Mouse (Mus musculus) liver, embryonic 14.5 days (tissue): ENCODE data around the gene Tada2a. TPM values are rescaled to one million over a fixed set of nuclear protein-coding genes. Genes with fewer than 3 reads are reported as not detected.
A peak's percentile ranks its signal among the peaks of the same experiment; 100 is the strongest.

Source experiments
- ATAC-seq: fragments of 200-750 bp; cut with Nextera tagmentation; 2 replicates; pipeline ENCODE4 v1.8.0; 2017; ENCODE audit warnings: moderate number of reproducible peaks, mild to moderate bottlenecking, moderate library complexity; ENCODE audit not compliant: insufficient read depth
- DNase-seq, 3 experiments: peaks; one replicate each; pipeline ENCODE4 v3.0.0-alpha.2; 2012 to 2013; ENCODE audit warnings: low read depth in 3 of 3, low spot score in 3 of 3
- H3K27ac ChIP-seq: fragments of 300-500 bp; sonication (generic); 2 replicates; pipeline ENCODE4 v1.5.1; 2014; ENCODE audit warnings: moderate library complexity, mild to moderate bottlenecking, control low read depth, inconsistent platforms
- H3K27me3 ChIP-seq: fragments of 300-500 bp; sonication (generic); 2 replicates; pipeline ENCODE4 v1.6.1; 2014; ENCODE audit warnings: mild to moderate bottlenecking, low read length, moderate library complexity; ENCODE audit not compliant: control insufficient read depth, insufficient read depth
- H3K36me3 ChIP-seq: fragments of 300-500 bp; sonication (generic); replicated peaks from 2 replicates; pipeline ENCODE4 v1.6.1; 2014; ENCODE audit warnings: low read depth; ENCODE audit not compliant: control insufficient read depth, insufficient read depth
- H3K4me1 ChIP-seq, 2 experiments: fragments of 200-500 bp in 1 of 2; fragments of 300-500 bp in 1 of 2; sonication (generic) in 1 of 2; replicated peaks; 2 replicates each; pipeline ENCODE4 v1.6.1; 2012 to 2014; ENCODE audit warnings: antibody characterized with exemption in 1 of 2, inconsistent platforms in 1 of 2, low read length in 1 of 2; ENCODE audit not compliant: control insufficient read depth in 2 of 2, insufficient read depth in 2 of 2
- H3K4me2 ChIP-seq: fragments of 300-500 bp; sonication (generic); 2 replicates; pipeline ENCODE4 v1.6.1; 2014; ENCODE audit warnings: low read depth, mild to moderate bottlenecking, control low read depth, moderate library complexity
- H3K4me3 ChIP-seq, 2 experiments: fragments of 200-500 bp in 1 of 2; fragments of 300-500 bp in 1 of 2; sonication (generic) in 1 of 2; 2 replicates each; pipeline ENCODE4 v1.5.1; 2012 to 2014; ENCODE audit warnings: low read depth in 2 of 2, low read length in 2 of 2, mild to moderate bottlenecking in 2 of 2, control low read depth in 1 of 2, inconsistent platforms in 1 of 2, moderate library complexity in 1 of 2; ENCODE audit not compliant: insufficient read depth in 1 of 2
- H3K9ac ChIP-seq: fragments of 300-500 bp; sonication (generic); replicated peaks from 2 replicates; pipeline ENCODE4 v1.6.1; 2014; ENCODE audit warnings: mild to moderate bottlenecking, control low read depth, moderate library complexity
- H3K9me3 ChIP-seq: fragments of 300-500 bp; sonication (generic); 2 replicates; pipeline ENCODE4 v1.6.1; 2016; ENCODE audit warnings: low read length, mixed read lengths; ENCODE audit not compliant: control insufficient read depth
- CTCF ChIP-seq: IDR thresholded peaks from 2 replicates; pipeline ENCODE4 v1.5.1; 2016; ENCODE audit warnings: antibody characterized with exemption, low read depth, control low read depth
- EP300 ChIP-seq: IDR thresholded peaks from 2 replicates; pipeline ENCODE4 v1.6.1; 2016; ENCODE audit warnings: antibody characterized with exemption, low read depth
- WGBS: fragments of 180-500 bp; shearing (Covaris S2); extraction: QIAGEN DNeasy Blood & Tissue Kit; methylation state at CpG from one replicate; pipeline ENCODE4 v1.1.7; 2014; ENCODE audit not compliant: insufficient replicate concordance; 5-methylcytosine and 5-hydroxymethylcytosine counted together
- polyA plus RNA-seq, 2 experiments: library from polyadenylated mRNA; depleted of rRNA in 1 of 2; stranded (reverse) in 1 of 2; unstranded in 1 of 2; fragments of >200 nt; fragmentation: Nextera tagmentation in 1 of 2; extraction: Ambion mirVana in 1 of 2; gene quantifications; 2 replicates each; pipeline versions ENCODE4 v1.2.1 to v1.2.3; 2012 to 2014

Tada2a gene
- polyA plus RNA-seq, 2 experiments, result 9.0 to 9.6 TPM

DNA sequence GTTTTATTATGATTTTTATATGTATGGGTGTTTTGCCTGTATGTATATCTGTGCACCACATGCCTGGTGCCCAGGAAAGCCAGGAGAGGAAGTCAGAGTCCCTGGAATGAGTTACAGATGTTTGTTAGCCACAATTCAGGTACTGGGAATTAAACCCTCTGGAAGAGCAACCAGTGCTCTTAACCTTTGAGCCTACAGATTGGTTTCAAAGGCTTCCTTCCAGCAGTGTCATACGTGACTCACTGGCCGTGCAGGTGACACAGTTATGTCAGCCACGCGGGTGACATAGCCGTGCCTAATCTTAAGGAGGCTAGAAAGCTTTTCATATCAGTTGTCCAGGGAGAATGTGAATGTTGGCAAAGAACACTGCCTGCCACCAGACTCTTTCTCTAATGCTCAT lies 95.7 kb downstream of the Tada2a start:
- H3K9ac ChIP-seq, result no peak overlapping the region
- WGBS, result 87% methylated on average over 5 of the region's 5 CpGs
- no peak overlapping the region for H3K27ac ChIP-seq
- H3K4me1 ChIP-seq, result no peaks in the 10 kb centered on the region
- no peaks in the 10 kb centered on the region for H3K9me3 ChIP-seq
- DNase-seq (no peak), ATAC-seq (no peak)
- H3K36me3 ChIP-seq, result no peaks in the 10 kb centered on the region
- H3K27me3 ChIP-seq, result no peaks in the 10 kb centered on the region
- no peak overlapping the region for H3K4me3 ChIP-seq
- TF ChIP-seq CTCF (no peak), EP300 (no peak)
- no peak overlapping the region for H3K4me2 ChIP-seq

GRCm38 (mm10) chr11:84032559-84032958 lies 96.8 kb downstream of the Tada2a start:
- TF ChIP-seq CTCF, result no peak
- no peak for TF ChIP-seq EP300
- Histone ChIP-seq H3K4me3 (no peak overlapping the region), H3K9me3 (no peaks in the 10 kb centered on the region), H3K36me3 (no peaks in the 10 kb centered on the region; the same call in 1 of the 2 replicates), H3K27ac (no peak overlapping the region), H3K27me3 (no peaks in the 10 kb centered on the region), H3K9ac (no peak overlapping the region), H3K4me2 (no peak overlapping the region), H3K4me1 (no peaks in the 10 kb centered on the region)
- DNase-seq (no peak), ATAC-seq (no peak)
- 66% methylated on average over 5 of the region's 5 CpGs for WGBS

GRCm38 (mm10) chr11:84031971-84032370 lies 97.4 kb downstream of the Tada2a start:
- DNase-seq, result peak; percentile 10 to 20 (median 11)
- no peak overlapping the region for H3K4me2 ChIP-seq
- no peak for ATAC-seq
- no peaks in the 10 kb centered on the region; the same call in 1 of the 2 replicates for H3K36me3 ChIP-seq
- no peaks in the 10 kb centered on the region for H3K9me3 ChIP-seq
- no peaks in the 10 kb centered on the region for H3K4me1 ChIP-seq
- TF ChIP-seq CTCF (peak; percentile 82), EP300 (no peak)
- no peak overlapping the region for H3K9ac ChIP-seq
- WGBS, result 54% methylated on average over 9 of the region's 9 CpGs
- H3K27me3 ChIP-seq, result no peaks in the 10 kb centered on the region
- H3K27ac ChIP-seq, result no peak overlapping the region
- H3K4me3 ChIP-seq, result no peak overlapping the region

Other genes starting within 250 kb of the Tada2a start
- 5.2 and 8.6 TPM in 2 replicates for gene Ddx52, start 187.5 kb downstream of the Tada2a start, polyA plus RNA-seq (2012; rRNA removed)
- 15.6 and 16.6 TPM in 2 replicates for gene Ddx52, start 187.5 kb downstream of the Tada2a start, polyA plus RNA-seq (2014; fragmentation: Nextera tagmentation; extraction: Ambion mirVana)
- gene Synrg, start 165.2 kb downstream of the Tada2a start, polyA plus RNA-seq (2012; rRNA removed), result 3.1 and 3.9 TPM in 2 replicates
- gene Synrg, start 165.2 kb downstream of the Tada2a start, polyA plus RNA-seq (2014; fragmentation: Nextera tagmentation; extraction: Ambion mirVana), result 3.9 and 4.8 TPM in 2 replicates
- 0.60 and 0.61 TPM in 2 replicates for gene Dusp14, start 60.3 kb downstream of the Tada2a start, polyA plus RNA-seq (2012; rRNA removed)
- 1.1 and 1.2 TPM in 2 replicates for gene Dusp14, start 60.3 kb downstream of the Tada2a start, polyA plus RNA-seq (2014; fragmentation: Nextera tagmentation; extraction: Ambion mirVana)
- 4.0 and 4.7 TPM in 2 replicates for gene Acaca, start 72 bp upstream of the Tada2a start, polyA plus RNA-seq (2012; rRNA removed)
- gene Acaca, start 72 bp upstream of the Tada2a start, polyA plus RNA-seq (2014; fragmentation: Nextera tagmentation; extraction: Ambion mirVana), result 6.6 and 7.0 TPM in 2 replicates
- not detected in 2 replicates for gene Gm11437, start 37.9 kb upstream of the Tada2a start, polyA plus RNA-seq (2012; rRNA removed)
- gene Gm11437, start 37.9 kb upstream of the Tada2a start, polyA plus RNA-seq (2014; fragmentation: Nextera tagmentation; extraction: Ambion mirVana), result not detected in 2 replicates